Mouse (Mus musculus) stomach, embryonic 16.5 days (tissue): Measurements from ENCODE around the gene Hyal1. TPM values are rescaled to one million over a fixed set of nuclear protein-coding genes. Genes with fewer than 3 reads are reported as not detected.

ENCODE experiments used
- ATAC-seq: fragments of 200-750 bp; cut with Nextera tagmentation; 2 replicates; pipeline ENCODE4 v1.8.0; 2017; ENCODE audit warnings: moderate number of reproducible peaks, moderate TSS enrichment; ENCODE audit not compliant: insufficient read depth, low FRiP score
- H3K27ac ChIP-seq: fragments of 300-500 bp; sonication (generic); 2 replicates; pipeline ENCODE4 v1.5.1; 2014; ENCODE audit warnings: low read length
- H3K27me3 ChIP-seq: fragments of 300-500 bp; sonication (generic); 2 replicates; pipeline ENCODE4 v1.6.1; 2014; ENCODE audit warnings: low read length, control low read depth, mixed read lengths; ENCODE audit not compliant: control insufficient read depth, insufficient read depth
- H3K36me3 ChIP-seq: fragments of 300-500 bp; sonication (generic); 2 replicates; pipeline ENCODE4 v1.6.1; 2014; ENCODE audit warnings: low read length; ENCODE audit not compliant: control insufficient read depth, insufficient read depth
- H3K4me1 ChIP-seq: fragments of 300-500 bp; sonication (generic); 2 replicates; pipeline ENCODE4 v1.6.1; 2014; ENCODE audit warnings: low read length, control low read depth, mixed read lengths; ENCODE audit not compliant: control insufficient read depth, insufficient read depth
- H3K4me2 ChIP-seq: fragments of 300-500 bp; sonication (generic); 2 replicates; pipeline ENCODE4 v1.6.1; 2014; ENCODE audit warnings: low read depth, low read length, mixed read lengths
- H3K4me3 ChIP-seq: fragments of 300-500 bp; sonication (generic); replicated peaks from 2 replicates; pipeline ENCODE4 v1.5.1; 2014; ENCODE audit warnings: mild to moderate bottlenecking, low read length
- H3K9ac ChIP-seq: fragments of 300-500 bp; sonication (generic); 2 replicates; pipeline ENCODE4 v1.6.1; 2014; ENCODE audit warnings: low read length
- H3K9me3 ChIP-seq: fragments of 300-500 bp; sonication (generic); replicated peaks from 2 replicates; pipeline ENCODE4 v1.6.1; 2016; ENCODE audit warnings: low read length, control low read depth; ENCODE audit not compliant: control insufficient read depth
- WGBS: fragments of 180-500 bp; shearing (Covaris S2); extraction: QIAGEN DNeasy Blood & Tissue Kit; methylation state at CpG from one replicate; pipeline ENCODE4 v1.1.7; 2014; 5-methylcytosine and 5-hydroxymethylcytosine counted together
- polyA plus RNA-seq: library from polyadenylated mRNA; unstranded; fragments of >200 nt; fragmentation: Nextera tagmentation; extraction: Ambion mirVana; gene quantifications from 2 replicates; pipeline ENCODE4 v1.2.1, GENCODE M21; 2015

The Hyal1 gene
- polyA plus RNA-seq, 1 experiment from 2014 or later = 14.9 TPM

GRCm38 (mm10) chr9:107612945-107613569 is 36.3 kb downstream of the Hyal1 start:
- H3K4me3 ChIP-seq = peak overlapping the region; percentile 46
- H3K27ac ChIP-seq = peak overlapping the region; percentile 82
- H3K9ac ChIP-seq = peak overlapping the region; percentile 85
- H3K9me3 ChIP-seq = no peaks in the 10 kb centered on the region
- H3K4me2 ChIP-seq = peak overlapping the region; percentile 91
- H3K27me3 ChIP-seq = no peaks in the 10 kb centered on the region
- ATAC-seq = no peak
- H3K36me3 ChIP-seq = peaks cover 26% of the 10 kb centered on the region
- WGBS = 10% methylated on average over 12 of the region's 12 CpGs
- H3K4me1 ChIP-seq = peaks cover 28% of the 10 kb centered on the region

DNA sequence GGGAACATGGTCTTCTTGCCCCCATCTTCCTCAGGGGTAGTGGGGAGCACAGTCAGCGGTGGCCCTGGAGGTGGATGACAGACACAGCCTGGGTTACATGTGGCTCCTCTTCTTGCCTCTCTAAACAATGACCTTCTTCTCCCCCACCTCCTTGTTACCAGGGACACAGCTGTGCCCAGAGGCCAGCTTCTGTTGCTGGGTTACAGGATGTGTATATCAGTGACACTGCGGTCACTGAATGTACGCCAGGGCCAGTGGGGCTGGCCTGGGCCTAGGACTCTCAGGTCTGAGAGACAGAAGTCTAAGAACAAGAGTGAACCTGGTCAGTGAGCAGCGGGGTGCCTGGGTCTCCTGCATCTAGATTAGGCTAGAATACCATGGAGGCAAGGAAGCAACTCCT is 38.3 kb downstream of the Hyal1 start:
- no peak overlapping the region for H3K9ac ChIP-seq
- H3K4me3 ChIP-seq = no peak overlapping the region
- no peaks in the 10 kb centered on the region for H3K9me3 ChIP-seq
- H3K4me1 ChIP-seq = peaks cover 35% of the 10 kb centered on the region
- peaks cover 32% of the 10 kb centered on the region for H3K36me3 ChIP-seq
- no peak overlapping the region; the same call in 1 of the 2 replicates for H3K27ac ChIP-seq
- 83% methylated on average over 4 of the region's 4 CpGs for WGBS
- ATAC-seq = no peak
- H3K27me3 ChIP-seq = no peaks in the 10 kb centered on the region
- H3K4me2 ChIP-seq = no peak overlapping the region

DNA sequence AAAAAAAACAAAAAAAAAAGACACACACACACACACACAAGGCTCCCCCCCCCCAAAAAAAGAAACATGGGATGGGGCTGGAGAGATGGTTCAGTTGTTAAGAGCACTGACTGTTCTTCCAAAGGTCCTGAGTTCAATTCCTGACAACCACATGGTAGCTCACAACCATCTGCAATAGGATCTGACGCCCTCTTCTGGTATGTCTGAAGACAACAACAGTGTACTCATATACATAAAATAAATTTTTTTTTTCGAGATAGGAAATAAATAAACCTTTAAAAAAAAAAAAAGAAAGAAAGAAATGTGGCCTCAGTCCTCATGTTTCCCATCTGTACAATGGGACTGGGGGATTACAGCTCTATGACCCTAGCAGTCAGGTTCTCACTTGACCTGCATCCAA is 40.7 kb downstream of the Hyal1 start:
- Histone ChIP-seq H3K36me3 (peaks cover 34% of the 10 kb centered on the region), H3K27ac (no peak overlapping the region)

GRCm38 (mm10) chr9:107618098-107618497 is 41.4 kb downstream of the Hyal1 start:
- H3K27me3 ChIP-seq = no peaks in the 10 kb centered on the region
- peak overlapping the region; percentile 62; the same call in 1 of the 2 replicates for H3K9ac ChIP-seq
- peak overlapping the region; percentile 92 for H3K27ac ChIP-seq

More for the DNA sequence above, 40.7 kb downstream of the Hyal1 start:
- no peak for ATAC-seq
- H3K9me3 ChIP-seq = no peaks in the 10 kb centered on the region
- no peak overlapping the region for H3K4me2 ChIP-seq
- no peak overlapping the region for H3K4me3 ChIP-seq
- no peak overlapping the region for H3K9ac ChIP-seq
- WGBS = 86% methylated on average over 2 of the region's 2 CpGs
- peaks cover 37% of the 10 kb centered on the region for H3K4me1 ChIP-seq
- H3K27me3 ChIP-seq = no peaks in the 10 kb centered on the region

GRCm38 (mm10) chr9:107618778-107619545 is 42.2 kb downstream of the Hyal1 start:
- H3K4me2 ChIP-seq = no peak overlapping the region
- peak overlapping the region; percentile 62 for H3K9ac ChIP-seq
- no peak overlapping the region for H3K4me3 ChIP-seq
- peak; percentile 58 for ATAC-seq
- peaks cover 33% of the 10 kb centered on the region for H3K4me1 ChIP-seq
- WGBS = 19% methylated on average over 13 of the region's 13 CpGs
- H3K36me3 ChIP-seq = peaks cover 36% of the 10 kb centered on the region
- peak overlapping the region; percentile 92 for H3K27ac ChIP-seq
- H3K27me3 ChIP-seq = no peaks in the 10 kb centered on the region
- H3K9me3 ChIP-seq = no peaks in the 10 kb centered on the region

More at GRCm38 (mm10) chr9:107618098-107618497, 41.4 kb downstream of the Hyal1 start:
- Histone ChIP-seq H3K9me3 (no peaks in the 10 kb centered on the region), H3K4me1 (peaks cover 33% of the 10 kb centered on the region), H3K36me3 (peaks cover 34% of the 10 kb centered on the region), H3K4me2 (no peak overlapping the region), H3K4me3 (no peak overlapping the region)
- ATAC-seq = no peak
- 87% methylated on average over 6 of the region's 6 CpGs for WGBS

DNA sequence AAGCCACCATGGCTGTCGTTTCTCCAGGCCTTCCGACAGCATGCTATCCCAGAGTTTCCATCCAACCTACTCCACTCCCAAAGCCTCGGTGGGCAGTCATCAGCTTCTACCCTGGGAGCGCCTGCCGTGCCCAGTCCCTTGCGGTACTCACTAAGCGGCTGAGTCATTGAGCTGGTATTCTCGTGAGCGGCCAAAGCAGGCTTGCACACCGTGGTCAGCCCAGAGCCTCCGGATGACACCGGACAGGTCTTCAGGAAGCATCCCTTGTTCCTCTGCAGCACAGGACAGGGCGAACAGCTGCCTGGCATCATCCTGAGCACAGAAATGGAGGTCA is 42.8 kb downstream of the Hyal1 start:
- H3K9me3 ChIP-seq = no peaks in the 10 kb centered on the region

GRCm38 (mm10) chr9:107620954-107621353 is 44.2 kb downstream of the Hyal1 start:
- H3K9me3 ChIP-seq = no peaks in the 10 kb centered on the region
- H3K36me3 ChIP-seq = peaks cover 21% of the 10 kb centered on the region
- no peak overlapping the region for H3K4me2 ChIP-seq
- H3K27ac ChIP-seq = 0 out of 2 replicates have a peak overlapping the region, but pooled peaks have one; percentile 5
- ATAC-seq = no peak
- peaks cover 44% of the 10 kb centered on the region for H3K4me1 ChIP-seq
- no peak overlapping the region for H3K4me3 ChIP-seq
- no peak overlapping the region for H3K9ac ChIP-seq
- no peaks in the 10 kb centered on the region for H3K27me3 ChIP-seq

More for the DNA sequence above, 42.8 kb downstream of the Hyal1 start:
- no peak overlapping the region for H3K4me2 ChIP-seq
- peaks cover 38% of the 10 kb centered on the region for H3K4me1 ChIP-seq
- peak overlapping the region; percentile 62 for H3K9ac ChIP-seq
- ATAC-seq = peak; percentile 19; the same call in 1 of the 2 replicates
- H3K36me3 ChIP-seq = peaks cover 35% of the 10 kb centered on the region
- H3K27me3 ChIP-seq = no peaks in the 10 kb centered on the region
- WGBS = 57% methylated on average over 13 of the region's 13 CpGs
- H3K4me3 ChIP-seq = no peak overlapping the region
- peak overlapping the region; percentile 92 for H3K27ac ChIP-seq

GRCm38 (mm10) chr9:107624539-107624938 is 47.8 kb downstream of the Hyal1 start:
- no peaks in the 10 kb centered on the region for H3K27me3 ChIP-seq
- peak overlapping the region; percentile 80 for H3K27ac ChIP-seq
- H3K36me3 ChIP-seq = peaks cover 8% of the 10 kb centered on the region; the same call in 1 of the 2 replicates
- ATAC-seq = no peak
- H3K4me2 ChIP-seq = no peak overlapping the region
- peaks cover 62% of the 10 kb centered on the region for H3K4me1 ChIP-seq
- WGBS = 63% methylated on average over 5 of the region's 5 CpGs
- H3K9ac ChIP-seq = peak overlapping the region; percentile 28; the same call in 1 of the 2 replicates
- H3K4me3 ChIP-seq = no peak overlapping the region
- no peaks in the 10 kb centered on the region for H3K9me3 ChIP-seq

GRCm38 (mm10) chr9:107624951-107625350 is 48.2 kb downstream of the Hyal1 start:
- no peaks in the 10 kb centered on the region for H3K9me3 ChIP-seq
- peak overlapping the region; percentile 12; the same call in 1 of the 2 replicates for H3K4me2 ChIP-seq
- H3K9ac ChIP-seq = peak overlapping the region; percentile 28; the same call in 1 of the 2 replicates
- no peaks in the 10 kb centered on the region for H3K27me3 ChIP-seq
- H3K4me3 ChIP-seq = no peak overlapping the region
- 92% methylated on average over 3 of the region's 3 CpGs for WGBS
- H3K4me1 ChIP-seq = peaks cover 62% of the 10 kb centered on the region
- peaks cover 5% of the 10 kb centered on the region; the same call in 1 of the 2 replicates for H3K36me3 ChIP-seq
- peak overlapping the region; percentile 80 for H3K27ac ChIP-seq
- no peak for ATAC-seq
